In the genomic region with DNA sequence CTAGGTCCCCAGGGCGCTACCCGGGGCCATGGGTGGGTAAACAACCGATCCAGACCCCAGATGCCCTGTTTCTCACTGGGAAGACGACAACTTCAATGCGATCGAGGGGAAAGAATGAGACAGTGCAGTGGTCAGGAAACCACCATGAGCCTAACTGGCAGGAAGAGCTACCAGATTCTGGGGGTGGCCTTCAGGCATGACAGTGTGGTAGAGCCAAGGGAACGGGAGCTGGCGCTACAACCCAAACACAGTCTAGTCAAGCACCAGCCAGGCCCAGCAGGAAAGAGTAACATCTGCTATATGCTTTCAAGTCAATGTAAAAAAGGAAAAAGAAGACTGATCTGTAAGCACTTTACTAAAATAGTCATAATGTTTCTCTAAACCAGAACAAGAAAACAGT, we compare ENCODE assay signal across 12 mouse cellular contexts. TPM values are rescaled to one million over a fixed set of nuclear protein-coding genes. Genes with fewer than 3 reads are reported as not detected.
DNase-seq lines count a peak whose midpoint lies in the region; ATAC-seq lines count a peak whose summit lies in the region.
"Had no signal": no experiment of that assay in that cellular context is flagged by ENCODE, and none has a peak within 500 bp of the region (broad histone marks: within the 10 kb centered on the region; RNA-seq: fewer than 3 reads in every experiment).

No protein-coding gene starts in this region.

- H3K4me3 ChIP-seq in embryonic facial prominence, embryonic 11.5 days (ENCODE audit: low read depth, low read length): no peak overlapping the region
- H3K4me3 ChIP-seq in embryonic facial prominence, embryonic 10.5 days: no peak overlapping the region
- no peak overlapping the region for H3K4me3 ChIP-seq in heart, embryonic 15.5 days
- H3K4me3 ChIP-seq in liver, embryonic 15.5 days (replicated peaks): no peak overlapping the region
- H3K4me3 ChIP-seq in liver, embryonic 11.5 days (ENCODE audit: low read depth, low read length): no peak overlapping the region
- H3K4me3 ChIP-seq in embryonic facial prominence, embryonic 13.5 days: no peak overlapping the region
- H3K4me3 ChIP-seq: embryonic facial prominence, embryonic 12.5 days; midbrain, embryonic 12.5 days had no signal

- WGBS in embryonic facial prominence, embryonic 11.5 days: 80% methylated on average over 8 of the region's 8 CpGs
- 89% methylated on average over 8 of the region's 8 CpGs for WGBS in embryonic facial prominence, embryonic 10.5 days
- WGBS in heart, embryonic 15.5 days: 73% methylated on average over 8 of the region's 8 CpGs
- 59% methylated on average over 8 of the region's 8 CpGs for WGBS in liver, embryonic 15.5 days (ENCODE audit: insufficient replicate concordance)
- 72% methylated on average over 8 of the region's 8 CpGs for WGBS in liver, embryonic 11.5 days
- WGBS in embryonic facial prominence, embryonic 13.5 days: 82% methylated on average over 8 of the region's 8 CpGs

- 0 out of 2 replicates have a peak overlapping the region, but pooled peaks have one; percentile 20 for H3K27ac ChIP-seq in embryonic facial prominence, embryonic 11.5 days (replicated peaks; ENCODE audit: low read depth, low read length)
- H3K27ac ChIP-seq in embryonic facial prominence, embryonic 10.5 days (replicated peaks): no peak overlapping the region
- peak overlapping the region; percentile 48 for H3K27ac ChIP-seq in heart, embryonic 15.5 days
- H3K27ac ChIP-seq in liver, embryonic 15.5 days (replicated peaks): 0 out of 2 replicates have a peak overlapping the region, but pooled peaks have one; percentile 21
- no peak overlapping the region; the same call in 1 of the 2 replicates for H3K27ac ChIP-seq in liver, embryonic 11.5 days (ENCODE audit: low read depth, low read length)
- H3K27ac ChIP-seq in embryonic facial prominence, embryonic 13.5 days: peak overlapping the region; percentile 48; the same call in 1 of the 2 replicates
- H3K27ac ChIP-seq: embryonic facial prominence, embryonic 12.5 days; midbrain, embryonic 12.5 days had no signal

- H3K9me3 ChIP-seq in embryonic facial prominence, embryonic 11.5 days (replicated peaks; ENCODE audit: control insufficient read depth, low read length): no peaks in the 10 kb centered on the region
- no peaks in the 10 kb centered on the region for H3K9me3 ChIP-seq in embryonic facial prominence, embryonic 10.5 days
- no peaks in the 10 kb centered on the region for H3K9me3 ChIP-seq in heart, embryonic 15.5 days (replicated peaks)
- no peaks in the 10 kb centered on the region for H3K9me3 ChIP-seq in liver, embryonic 15.5 days (replicated peaks)
- no peaks in the 10 kb centered on the region for H3K9me3 ChIP-seq in liver, embryonic 11.5 days (ENCODE audit: control insufficient read depth, low read length)
- H3K9me3 ChIP-seq in embryonic facial prominence, embryonic 13.5 days: no peaks in the 10 kb centered on the region
- H3K9me3 ChIP-seq: embryonic facial prominence, embryonic 12.5 days; midbrain, embryonic 12.5 days had no signal

- H3K9ac ChIP-seq in embryonic facial prominence, embryonic 11.5 days (replicated peaks; ENCODE audit: low read length): no peak overlapping the region
- no peak overlapping the region for H3K9ac ChIP-seq in heart, embryonic 15.5 days
- no peak overlapping the region for H3K9ac ChIP-seq in liver, embryonic 15.5 days
- H3K9ac ChIP-seq in liver, embryonic 11.5 days (ENCODE audit: low read depth, low read length): no peak overlapping the region
- no peak overlapping the region for H3K9ac ChIP-seq in embryonic facial prominence, embryonic 13.5 days
- H3K9ac ChIP-seq: embryonic facial prominence, embryonic 12.5 days; midbrain, embryonic 12.5 days had no signal

- ATAC-seq in embryonic facial prominence, embryonic 11.5 days (replicated peaks; ENCODE audit: insufficient number of reproducible peaks, low FRiP score, low TSS enrichment, low read depth): no peak
- ATAC-seq in heart, embryonic 15.5 days (replicated peaks; ENCODE audit: insufficient number of reproducible peaks, insufficient read depth, low FRiP score, low read depth): no peak
- ATAC-seq in liver, embryonic 15.5 days (ENCODE audit: insufficient read depth): no peak
- no peak for ATAC-seq in liver, embryonic 11.5 days (replicated peaks; ENCODE audit: low FRiP score)
- ATAC-seq in embryonic facial prominence, embryonic 13.5 days (ENCODE audit: insufficient number of reproducible peaks, insufficient read depth, low FRiP score, low TSS enrichment, low read depth): no peak
- ATAC-seq: inflammation-experienced regulatory T-cells, adult 6 months had no signal

- H3K27me3 ChIP-seq in embryonic facial prominence, embryonic 11.5 days (ENCODE audit: control insufficient read depth, insufficient read depth, low read length): no peaks in the 10 kb centered on the region
- H3K27me3 ChIP-seq in embryonic facial prominence, embryonic 10.5 days (replicated peaks; ENCODE audit: low read depth, poor library complexity, severe bottlenecking): no peaks in the 10 kb centered on the region
- H3K27me3 ChIP-seq in heart, embryonic 15.5 days: no peaks in the 10 kb centered on the region
- H3K27me3 ChIP-seq in liver, embryonic 15.5 days: no peaks in the 10 kb centered on the region
- no peaks in the 10 kb centered on the region for H3K27me3 ChIP-seq in liver, embryonic 11.5 days (replicated peaks; ENCODE audit: control insufficient read depth, insufficient read depth, low read length)
- H3K27me3 ChIP-seq in embryonic facial prominence, embryonic 13.5 days: no peaks in the 10 kb centered on the region
- H3K27me3 ChIP-seq: embryonic facial prominence, embryonic 12.5 days; midbrain, embryonic 12.5 days had no signal

- no peaks in the 10 kb centered on the region for H3K4me1 ChIP-seq in embryonic facial prominence, embryonic 11.5 days (ENCODE audit: control insufficient read depth, insufficient read depth, low read length)
- H3K4me1 ChIP-seq in embryonic facial prominence, embryonic 10.5 days: peaks cover 28% of the 10 kb centered on the region
- peaks cover 52% of the 10 kb centered on the region for H3K4me1 ChIP-seq in heart, embryonic 15.5 days (replicated peaks)
- no peaks in the 10 kb centered on the region for H3K4me1 ChIP-seq in liver, embryonic 15.5 days (replicated peaks)
- H3K4me1 ChIP-seq in liver, embryonic 11.5 days (replicated peaks; ENCODE audit: control insufficient read depth, insufficient read depth, low read length): peaks cover 4% of the 10 kb centered on the region
- peaks cover 49% of the 10 kb centered on the region for H3K4me1 ChIP-seq in embryonic facial prominence, embryonic 13.5 days

- H3K36me3 ChIP-seq in embryonic facial prominence, embryonic 11.5 days (replicated peaks; ENCODE audit: control insufficient read depth, insufficient read depth, low read depth, low read length): no peaks in the 10 kb centered on the region
- H3K36me3 ChIP-seq in embryonic facial prominence, embryonic 10.5 days (replicated peaks): peaks cover 34% of the 10 kb centered on the region
- H3K36me3 ChIP-seq in heart, embryonic 15.5 days: no peaks in the 10 kb centered on the region
- H3K36me3 ChIP-seq in liver, embryonic 15.5 days (replicated peaks): no peaks in the 10 kb centered on the region
- no peaks in the 10 kb centered on the region for H3K36me3 ChIP-seq in liver, embryonic 11.5 days (ENCODE audit: control insufficient read depth, insufficient read depth, low read length)
- peaks cover 22% of the 10 kb centered on the region; the same call in 1 of the 2 replicates for H3K36me3 ChIP-seq in embryonic facial prominence, embryonic 13.5 days
- H3K36me3 ChIP-seq: embryonic facial prominence, embryonic 12.5 days had no signal

- no peak overlapping the region for H3K4me2 ChIP-seq in embryonic facial prominence, embryonic 11.5 days (ENCODE audit: low read depth, low read length)
- H3K4me2 ChIP-seq in heart, embryonic 15.5 days: no peak overlapping the region
- H3K4me2 ChIP-seq in liver, embryonic 15.5 days: no peak overlapping the region
- no peak overlapping the region for H3K4me2 ChIP-seq in liver, embryonic 11.5 days
- H3K4me2 ChIP-seq in embryonic facial prominence, embryonic 13.5 days: no peak overlapping the region
- H3K4me2 ChIP-seq: embryonic facial prominence, embryonic 12.5 days; midbrain, embryonic 12.5 days had no signal

- intact Hi-C loops in heart, postnatal 25 days (cut with DNase I): no loop called here

- no peak for DNase-seq in embryonic facial prominence, embryonic 11.5 days (ENCODE audit: low spot score)
- DNase-seq in embryonic facial prominence, embryonic 10.5 days (ENCODE audit: low spot score): no peak
- DNase-seq in heart, postnatal 25 days (ENCODE audit: low spot score): no peak
- no peak for DNase-seq in liver, embryonic 11.5 days (ENCODE audit: low spot score)
- no peak for DNase-seq in yolk sac, embryonic 10.5 days (ENCODE audit: low spot score)
- DNase-seq: cerebellum, adult 9-11 months had no signal

RNA-seq across cellular contexts. Expression of gene Zcchc14, which starts 16.5 kb away (rescaled TPM):
- polyA plus RNA-seq in embryonic facial prominence, embryonic 11.5 days (2014; fragmentation: Nextera tagmentation; extraction: Ambion mirVana): 17.4 and 19.7 TPM in 2 replicates
- 15.0 and 17.3 TPM in 2 replicates for polyA plus RNA-seq in embryonic facial prominence, embryonic 10.5 days (2016; fragmentation: Nextera tagmentation; extraction: Ambion mirVana)
- polyA plus RNA-seq in heart, embryonic 15.5 days (2015; fragmentation: Nextera tagmentation; extraction: Ambion mirVana): 7.8 and 8.8 TPM in 2 replicates
- 10 to 100 TPM; 27.1 to 31.3 TPM for total RNA-seq in heart, postnatal 25 days (2021)
- 0.89 and 1.6 TPM in 2 replicates for polyA plus RNA-seq in liver, embryonic 15.5 days (2015; fragmentation: Nextera tagmentation; extraction: Ambion mirVana)
- polyA plus RNA-seq in liver, embryonic 11.5 days (2014; fragmentation: Nextera tagmentation; extraction: Ambion mirVana): 6.2 and 7.3 TPM in 2 replicates
- polyA plus RNA-seq in embryonic facial prominence, embryonic 13.5 days (2015; fragmentation: Nextera tagmentation; extraction: Ambion mirVana): 19.4 and 19.9 TPM in 2 replicates

RNA-seq across cellular contexts. Expression of gene Map1lc3b, which starts 46.0 kb away (rescaled TPM):
- 225 and 236 TPM in 2 replicates for polyA plus RNA-seq in embryonic facial prominence, embryonic 11.5 days (2014; fragmentation: Nextera tagmentation; extraction: Ambion mirVana)
- 199 and 215 TPM in 2 replicates for polyA plus RNA-seq in embryonic facial prominence, embryonic 10.5 days (2016; fragmentation: Nextera tagmentation; extraction: Ambion mirVana)
- polyA plus RNA-seq in heart, embryonic 15.5 days (2015; fragmentation: Nextera tagmentation; extraction: Ambion mirVana): 189 and 199 TPM in 2 replicates
- 100 to 1,000 TPM; 231 to 247 TPM for total RNA-seq in heart, postnatal 25 days (2021)
- 136 and 139 TPM in 2 replicates for polyA plus RNA-seq in liver, embryonic 15.5 days (2015; fragmentation: Nextera tagmentation; extraction: Ambion mirVana)
- 161 and 167 TPM in 2 replicates for polyA plus RNA-seq in liver, embryonic 11.5 days (2014; fragmentation: Nextera tagmentation; extraction: Ambion mirVana)
- 206 and 242 TPM in 2 replicates for polyA plus RNA-seq in embryonic facial prominence, embryonic 13.5 days (2015; fragmentation: Nextera tagmentation; extraction: Ambion mirVana)

RNA-seq across cellular contexts. Expression of gene Fbxo31, which starts 57.6 kb away (rescaled TPM):
- 11.1 and 12.9 TPM in 2 replicates for polyA plus RNA-seq in embryonic facial prominence, embryonic 11.5 days (2014; fragmentation: Nextera tagmentation; extraction: Ambion mirVana)
- 13.9 and 15.0 TPM in 2 replicates for polyA plus RNA-seq in embryonic facial prominence, embryonic 10.5 days (2016; fragmentation: Nextera tagmentation; extraction: Ambion mirVana)
- 9.8 and 13.1 TPM in 2 replicates for polyA plus RNA-seq in heart, embryonic 15.5 days (2015; fragmentation: Nextera tagmentation; extraction: Ambion mirVana)
- total RNA-seq in heart, postnatal 25 days (2021): 100 to 1,000 TPM in 1 of 2 experiments, 10 to 100 TPM in 1; 93.0 to 105 TPM
- polyA plus RNA-seq in liver, embryonic 15.5 days (2015; fragmentation: Nextera tagmentation; extraction: Ambion mirVana): 8.5 and 9.1 TPM in 2 replicates
- polyA plus RNA-seq in liver, embryonic 11.5 days (2014; fragmentation: Nextera tagmentation; extraction: Ambion mirVana): 23.8 and 23.9 TPM in 2 replicates
- 17.6 and 22.1 TPM in 2 replicates for polyA plus RNA-seq in embryonic facial prominence, embryonic 13.5 days (2015; fragmentation: Nextera tagmentation; extraction: Ambion mirVana)

Comparison
In these comparisons a context has a peak if more than half of its experiments do, and no peak if none do; other contexts are left out.
1. H3K27ac ChIP-seq: peak in embryonic facial prominence, embryonic 11.5 days (single experiment), heart, embryonic 15.5 days (single experiment), liver, embryonic 15.5 days (single experiment) and embryonic facial prominence, embryonic 13.5 days (single experiment); none in embryonic facial prominence, embryonic 10.5 days (single experiment) and liver, embryonic 11.5 days (single experiment).